Mouse (Mus musculus): ENCODE results near the gene Rbks.

DNA sequence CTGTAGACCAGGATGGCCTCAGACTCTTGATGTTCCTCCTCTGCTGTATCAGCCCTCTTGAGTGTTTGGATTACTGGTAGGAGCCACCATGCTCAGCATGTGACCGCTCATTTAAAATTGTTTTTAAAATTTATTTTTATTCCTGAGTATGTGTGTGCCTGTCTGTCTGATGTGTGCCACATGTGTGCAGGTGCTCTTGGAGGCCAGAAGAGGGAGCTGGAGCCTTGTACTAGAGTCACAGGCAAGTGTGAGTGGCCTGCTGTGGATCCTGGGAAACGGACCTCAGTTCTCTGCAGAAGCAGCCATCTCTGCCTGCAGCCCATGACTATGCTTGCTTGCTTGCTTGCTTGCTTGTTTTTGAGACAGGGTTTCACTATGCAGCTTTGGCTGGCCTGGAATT is 98.3 kb downstream of the Rbks start:
- TF ChIP-seq POLR2A (IDR thresholded peaks at IDR 0.05; ENCODE audit: insufficient read depth, low read length) (no peak), CTCF (IDR thresholded peaks at IDR 0.05; ENCODE audit: low read depth, low read length) (peak; percentile 69)

Measured in ES-Bruce4 (cell line).